Mouse (Mus musculus): ENCODE data around the gene Ifitm2. TPM values are rescaled to one million over a fixed set of nuclear protein-coding genes. Genes with fewer than 3 reads are reported as not detected.

Gene Ifitm2
- polyA plus RNA-seq, 1 experiment from 2014 or later, result 1,379 TPM

DNA sequence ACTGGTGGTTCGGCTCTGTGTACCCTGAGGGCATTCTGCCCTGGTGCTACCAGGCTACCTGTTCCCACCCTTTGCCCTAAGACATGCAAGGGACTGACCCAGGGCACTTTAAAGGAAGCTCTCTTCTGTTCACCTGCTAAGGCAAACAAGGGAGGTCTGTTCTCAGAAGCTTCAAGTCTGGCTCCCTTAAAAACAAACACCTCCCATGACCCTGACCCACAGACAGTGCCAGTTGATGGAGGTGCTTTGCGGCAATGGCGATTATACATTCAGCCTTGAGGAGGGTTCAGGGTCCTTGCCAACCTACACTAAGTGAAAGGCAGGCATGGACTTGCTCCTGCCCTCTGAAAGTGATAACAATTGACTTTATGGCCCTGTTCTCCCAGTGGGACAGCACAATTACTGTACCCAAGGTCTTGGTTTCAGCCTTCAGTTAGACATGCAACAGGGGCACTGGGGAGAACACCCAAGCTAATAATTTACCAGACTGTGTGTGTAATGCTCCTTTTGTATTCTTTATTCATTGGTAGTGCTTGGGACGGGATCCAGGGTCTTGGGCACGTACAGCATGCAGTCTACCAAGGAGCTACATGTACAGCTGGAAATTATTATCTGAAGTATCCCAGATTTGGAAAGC is 42.8 kb downstream of the Ifitm2 start:
- peak; percentile 85 for ATAC-seq (ENCODE audit: insufficient read depth, low FRiP score, low read depth)
- no peak overlapping the region for H3K4me3 ChIP-seq (replicated peaks)
- no peaks in the 10 kb centered on the region for H3K27me3 ChIP-seq (replicated peaks)
- H3K9me3 ChIP-seq, result no peaks in the 10 kb centered on the region
- peak overlapping the region; percentile 87 for H3K27ac ChIP-seq
- no peak overlapping the region for H3K4me2 ChIP-seq
- no peaks in the 10 kb centered on the region for H3K36me3 ChIP-seq
- no peak overlapping the region for H3K9ac ChIP-seq
- WGBS, result 55% methylated on average over 5 of the region's 5 CpGs
- peaks cover 5% of the 10 kb centered on the region; the same call in 1 of the 2 replicates for H3K4me1 ChIP-seq

GRCm38 (mm10) chr7:140912293-140912692 is 43.5 kb downstream of the Ifitm2 start:
- no peak for ATAC-seq (ENCODE audit: insufficient read depth, low FRiP score, low read depth)
- Histone ChIP-seq H3K9me3 (no peaks in the 10 kb centered on the region), H3K27ac (peak overlapping the region; percentile 87), H3K4me1 (peaks cover 5% of the 10 kb centered on the region; the same call in 1 of the 2 replicates), H3K27me3 (replicated peaks) (no peaks in the 10 kb centered on the region), H3K4me2 (no peak overlapping the region), H3K36me3 (no peaks in the 10 kb centered on the region), H3K9ac (no peak overlapping the region), H3K4me3 (replicated peaks) (no peak overlapping the region)
- 73% methylated on average over 3 of the region's 3 CpGs for WGBS

DNA sequence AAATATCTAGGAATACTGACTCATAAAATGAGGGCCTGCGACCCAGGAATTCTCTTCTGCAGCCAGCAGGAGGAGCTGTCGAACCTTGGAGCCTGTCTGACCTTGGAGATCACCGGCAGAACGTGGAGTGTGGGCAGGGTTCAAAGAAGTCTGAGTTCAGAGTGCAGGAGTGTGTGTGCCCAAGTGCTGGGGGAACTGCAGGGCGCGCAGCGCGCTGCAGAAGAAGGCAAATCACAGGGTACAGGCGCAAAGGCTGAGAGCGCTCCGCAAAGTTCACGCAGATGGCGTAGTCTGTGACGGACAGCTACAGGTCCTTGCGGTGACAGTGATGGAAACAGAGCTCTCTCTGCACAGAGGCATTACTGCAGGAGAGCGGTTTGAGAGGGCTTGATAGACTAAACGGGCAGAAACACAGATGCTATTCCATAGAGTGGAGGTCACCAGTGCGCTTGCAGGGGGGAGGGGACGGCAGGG is 47.1 kb downstream of the Ifitm2 start:
- Histone ChIP-seq H3K9me3 (no peaks in the 10 kb centered on the region), H3K27me3 (replicated peaks) (no peaks in the 10 kb centered on the region), H3K4me1 (peaks cover 5% of the 10 kb centered on the region; the same call in 1 of the 2 replicates), H3K27ac (no peak overlapping the region), H3K9ac (no peak overlapping the region; the same call in 1 of the 2 replicates), H3K36me3 (no peaks in the 10 kb centered on the region), H3K4me2 (peak overlapping the region; percentile 86), H3K4me3 (replicated peaks) (peak overlapping the region; percentile 43)
- peak; percentile 68 for ATAC-seq (ENCODE audit: insufficient read depth, low FRiP score, low read depth)
- 2% methylated on average over 19 of the region's 19 CpGs for WGBS

DNA sequence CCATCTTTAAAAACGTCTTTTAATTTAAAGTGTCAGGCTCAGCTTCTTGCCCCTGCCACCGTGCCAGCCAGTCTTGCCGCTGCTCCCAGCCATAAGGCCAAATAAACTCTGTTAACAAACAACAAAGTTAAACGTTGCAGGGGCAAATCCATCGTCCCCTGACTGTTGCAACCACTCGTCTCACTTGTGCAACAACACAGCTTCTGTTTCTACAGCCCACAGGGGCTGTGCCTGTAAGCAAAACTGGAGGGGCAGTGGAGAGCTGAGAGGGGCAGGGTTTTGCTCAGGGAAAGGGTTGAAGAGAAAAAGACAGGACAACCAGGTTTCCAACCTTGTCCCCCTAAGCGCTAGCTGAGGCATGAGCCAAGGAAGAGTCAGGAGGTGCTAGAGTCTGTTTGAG is 47.6 kb downstream of the Ifitm2 start:
- H3K4me2 ChIP-seq, result no peak overlapping the region

DNA sequence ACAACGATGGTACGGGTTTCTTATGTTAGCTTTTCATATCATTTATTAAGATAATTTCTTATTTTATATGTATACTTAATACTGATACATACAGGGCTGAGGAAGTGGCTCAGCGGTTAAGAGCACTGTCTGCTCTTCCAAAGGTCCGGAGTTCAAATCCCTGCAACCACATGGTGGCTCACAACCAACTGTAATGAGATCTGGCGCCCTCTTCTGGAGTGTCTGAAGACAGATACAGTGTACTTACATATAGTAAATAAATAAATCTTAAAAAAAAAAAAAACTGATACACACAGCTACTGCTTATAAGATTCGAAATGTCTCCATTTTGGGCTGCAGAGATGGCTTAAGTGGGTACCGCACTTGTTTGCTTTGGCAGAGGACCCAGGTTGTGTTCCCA is 48.1 kb downstream of the Ifitm2 start:
- Histone ChIP-seq H3K27me3 (replicated peaks) (no peaks in the 10 kb centered on the region), H3K9ac (no peak overlapping the region), H3K4me1 (peaks cover 5% of the 10 kb centered on the region; the same call in 1 of the 2 replicates), H3K4me2 (no peak overlapping the region), H3K36me3 (no peaks in the 10 kb centered on the region), H3K4me3 (replicated peaks) (no peak overlapping the region), H3K27ac (no peak overlapping the region), H3K9me3 (no peaks in the 10 kb centered on the region)
- ATAC-seq (ENCODE audit: insufficient read depth, low FRiP score, low read depth), result no peak
- 83% methylated on average over 7 of the region's 7 CpGs for WGBS

More for the DNA sequence above, 47.6 kb downstream of the Ifitm2 start:
- WGBS, result 39% methylated on average over 7 of the region's 7 CpGs
- H3K9me3 ChIP-seq, result no peaks in the 10 kb centered on the region
- no peak overlapping the region for H3K4me3 ChIP-seq (replicated peaks)
- peak overlapping the region; percentile 3; the same call in 1 of the 2 replicates for H3K27ac ChIP-seq
- no peaks in the 10 kb centered on the region for H3K36me3 ChIP-seq
- no peaks in the 10 kb centered on the region for H3K27me3 ChIP-seq (replicated peaks)
- peaks cover 5% of the 10 kb centered on the region; the same call in 1 of the 2 replicates for H3K4me1 ChIP-seq
- ATAC-seq (ENCODE audit: insufficient read depth, low FRiP score, low read depth), result no peak
- H3K9ac ChIP-seq, result no peak overlapping the region

GRCm38 (mm10) chr7:140907131-140907530 is 48.7 kb downstream of the Ifitm2 start:
- Histone ChIP-seq H3K27ac (no peak overlapping the region), H3K9ac (no peak overlapping the region), H3K4me2 (no peak overlapping the region), H3K4me1 (peaks cover 5% of the 10 kb centered on the region; the same call in 1 of the 2 replicates), H3K27me3 (replicated peaks) (no peaks in the 10 kb centered on the region), H3K4me3 (replicated peaks) (no peak overlapping the region), H3K9me3 (no peaks in the 10 kb centered on the region), H3K36me3 (no peaks in the 10 kb centered on the region)
- ATAC-seq (ENCODE audit: insufficient read depth, low FRiP score, low read depth), result no peak
- WGBS, result 75% methylated on average over 13 of the region's 13 CpGs

GRCm38 (mm10) chr7:140905642-140906081 is 50.1 kb downstream of the Ifitm2 start:
- Histone ChIP-seq H3K9me3 (no peaks in the 10 kb centered on the region), H3K4me3 (replicated peaks) (no peak overlapping the region), H3K4me1 (peaks cover 5% of the 10 kb centered on the region; the same call in 1 of the 2 replicates), H3K36me3 (no peaks in the 10 kb centered on the region), H3K4me2 (no peak overlapping the region), H3K27ac (no peak overlapping the region), H3K9ac (no peak overlapping the region), H3K27me3 (replicated peaks) (no peaks in the 10 kb centered on the region)
- WGBS, result 70% methylated on average over 2 of the region's 2 CpGs
- ATAC-seq (ENCODE audit: insufficient read depth, low FRiP score, low read depth), result peak; percentile 6; the same call in 1 of the 2 replicates

Other genes starting within 250 kb of the Ifitm2 start
- gene Cyp2e1, start 192.2 kb downstream of the Ifitm2 start, polyA plus RNA-seq (2015; fragmentation: Nextera tagmentation; extraction: Ambion mirVana), result 0.18 TPM in 1 of 2 replicates, not detected in the other
- 0.23 and 0.30 TPM in 2 replicates for gene Syce1, start 168.1 kb downstream of the Ifitm2 start, polyA plus RNA-seq (2015; fragmentation: Nextera tagmentation; extraction: Ambion mirVana)
- 1.5 and 1.7 TPM in 2 replicates for gene Zfp941, start 133.8 kb downstream of the Ifitm2 start, polyA plus RNA-seq (2015; fragmentation: Nextera tagmentation; extraction: Ambion mirVana)
- 13.9 and 23.4 TPM in 2 replicates for gene Urah, start 121.0 kb downstream of the Ifitm2 start, polyA plus RNA-seq (2015; fragmentation: Nextera tagmentation; extraction: Ambion mirVana)
- not detected in 2 replicates for gene Scgb1c1, start 110.4 kb downstream of the Ifitm2 start, polyA plus RNA-seq (2015; fragmentation: Nextera tagmentation; extraction: Ambion mirVana)
- 0.17 TPM in 1 of 2 replicates, not detected in the other for gene Odf3, start 108.2 kb downstream of the Ifitm2 start, polyA plus RNA-seq (2015; fragmentation: Nextera tagmentation; extraction: Ambion mirVana)
- gene Gm45785, start 99.7 kb downstream of the Ifitm2 start, polyA plus RNA-seq (2015; fragmentation: Nextera tagmentation; extraction: Ambion mirVana), result not detected in 2 replicates
- 58.0 and 62.8 TPM in 2 replicates for gene Ric8a, start 99.0 kb downstream of the Ifitm2 start, polyA plus RNA-seq (2015; fragmentation: Nextera tagmentation; extraction: Ambion mirVana)
- 44.7 and 50.1 TPM in 2 replicates for gene Bet1l, start 98.4 kb downstream of the Ifitm2 start, polyA plus RNA-seq (2015; fragmentation: Nextera tagmentation; extraction: Ambion mirVana)
- 214 and 219 TPM in 2 replicates for gene Psmd13, start 74.0 kb downstream of the Ifitm2 start, polyA plus RNA-seq (2015; fragmentation: Nextera tagmentation; extraction: Ambion mirVana)
- gene Sirt3, start 73.7 kb downstream of the Ifitm2 start, polyA plus RNA-seq (2015; fragmentation: Nextera tagmentation; extraction: Ambion mirVana), result 25.7 and 28.7 TPM in 2 replicates
- gene Cox8b, start 55.5 kb downstream of the Ifitm2 start, polyA plus RNA-seq (2015; fragmentation: Nextera tagmentation; extraction: Ambion mirVana), result 0.76 and 2.6 TPM in 2 replicates
- 9.9 and 13.8 TPM in 2 replicates for gene Nlrp6, start 35.1 kb downstream of the Ifitm2 start, polyA plus RNA-seq (2015; fragmentation: Nextera tagmentation; extraction: Ambion mirVana)
- 21.2 and 23.5 TPM in 2 replicates for gene Pgghg, start 14.6 kb downstream of the Ifitm2 start, polyA plus RNA-seq (2015; fragmentation: Nextera tagmentation; extraction: Ambion mirVana)
- gene Ifitm5, start 5.7 kb downstream of the Ifitm2 start, polyA plus RNA-seq (2015; fragmentation: Nextera tagmentation; extraction: Ambion mirVana), result 3.2 and 3.6 TPM in 2 replicates
- gene Gm45717, start 50 bp downstream of the Ifitm2 start, polyA plus RNA-seq (2015; fragmentation: Nextera tagmentation; extraction: Ambion mirVana), result 0.40 and 0.71 TPM in 2 replicates
- 179 and 209 TPM in 2 replicates for gene Ifitm1, start 11.2 kb upstream of the Ifitm2 start, polyA plus RNA-seq (2015; fragmentation: Nextera tagmentation; extraction: Ambion mirVana)
- 368 and 413 TPM in 2 replicates for gene Ifitm3, start 54.8 kb upstream of the Ifitm2 start, polyA plus RNA-seq (2015; fragmentation: Nextera tagmentation; extraction: Ambion mirVana)
- 7.6 and 8.1 TPM in 2 replicates for gene Ifitm6, start 61.9 kb upstream of the Ifitm2 start, polyA plus RNA-seq (2015; fragmentation: Nextera tagmentation; extraction: Ambion mirVana)
- not detected in 2 replicates for gene Gm17387, start 73.1 kb upstream of the Ifitm2 start, polyA plus RNA-seq (2015; fragmentation: Nextera tagmentation; extraction: Ambion mirVana)
- 7.0 and 9.2 TPM in 2 replicates for gene B4galnt4, start 105.1 kb upstream of the Ifitm2 start, polyA plus RNA-seq (2015; fragmentation: Nextera tagmentation; extraction: Ambion mirVana)
- 38.4 and 47.2 TPM in 2 replicates for gene Pkp3, start 122.2 kb upstream of the Ifitm2 start, polyA plus RNA-seq (2015; fragmentation: Nextera tagmentation; extraction: Ambion mirVana)
- 13.1 and 15.1 TPM in 2 replicates for gene Sigirr, start 144.6 kb upstream of the Ifitm2 start, polyA plus RNA-seq (2015; fragmentation: Nextera tagmentation; extraction: Ambion mirVana)
- gene Ano9, start 161.8 kb upstream of the Ifitm2 start, polyA plus RNA-seq (2015; fragmentation: Nextera tagmentation; extraction: Ambion mirVana), result 16.2 and 20.5 TPM in 2 replicates
- 58.6 and 60.7 TPM in 2 replicates for gene Ptdss2, start 166.4 kb upstream of the Ifitm2 start, polyA plus RNA-seq (2015; fragmentation: Nextera tagmentation; extraction: Ambion mirVana)
- gene Rnh1, start 216.9 kb upstream of the Ifitm2 start, polyA plus RNA-seq (2015; fragmentation: Nextera tagmentation; extraction: Ambion mirVana), result 206 and 215 TPM in 2 replicates
- 113 and 123 TPM in 2 replicates for gene Hras, start 238.0 kb upstream of the Ifitm2 start, polyA plus RNA-seq (2015; fragmentation: Nextera tagmentation; extraction: Ambion mirVana)
- gene Lrrc56, start 238.2 kb upstream of the Ifitm2 start, polyA plus RNA-seq (2015; fragmentation: Nextera tagmentation; extraction: Ambion mirVana), result 5.4 and 7.2 TPM in 2 replicates

Measured in stomach, embryonic 15.5 days (tissue).